Mouse (Mus musculus): ENCODE results near the gene Clec12b. TPM values are rescaled to one million over a fixed set of nuclear protein-coding genes. Genes with fewer than 3 reads are reported as not detected.

The Clec12b gene
- polyA plus RNA-seq (2015; fragmentation: Nextera tagmentation; extraction: Ambion mirVana), result not detected in 2 replicates

DNA sequence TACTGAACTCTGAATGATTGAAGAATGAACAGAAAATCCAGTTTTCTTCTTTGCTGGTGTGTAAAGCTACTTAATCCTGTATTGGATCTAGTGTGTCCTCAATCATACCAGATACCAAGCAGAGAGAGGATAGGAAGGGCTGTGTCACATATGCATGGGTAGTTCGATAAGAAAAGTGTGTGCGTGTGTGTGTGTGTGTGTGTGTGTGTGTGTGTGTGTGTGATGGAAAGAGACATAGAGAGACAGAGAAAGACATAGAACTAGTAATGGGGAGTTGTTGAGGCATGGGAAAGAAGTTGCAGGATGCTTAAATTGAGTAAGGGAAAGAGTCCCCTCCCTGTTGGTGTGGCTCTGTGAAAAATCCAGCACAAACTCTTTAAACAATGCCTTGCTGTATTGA is at the start of gene Clec12b:
Gene Clec12b, minus strand, starts transcription at position 101 of the 400 bp plus-strand sequence.
- H3K27ac ChIP-seq, result no peak within 1 kb of the TSS
- H3K4me1 ChIP-seq, result no peaks in the 10 kb centered on the region
- 85% methylated on average over 2 of the region's 2 CpGs for whole genome bisulfite sequencing
- H3K4me3 ChIP-seq (replicated peaks), result no peak within 1 kb of the TSS
- H3K9ac ChIP-seq, result no peak within 1 kb of the TSS
- H3K36me3 ChIP-seq, result no peaks in the 10 kb centered on the region
- H3K27me3 ChIP-seq, result no peaks in the 10 kb centered on the region
- H3K4me2 ChIP-seq, result no peak within 1 kb of the TSS
- no peaks in the 10 kb centered on the region for H3K9me3 ChIP-seq (replicated peaks)
- no peak for ATAC-seq (replicated peaks; ENCODE audit: low FRiP score)

DNA sequence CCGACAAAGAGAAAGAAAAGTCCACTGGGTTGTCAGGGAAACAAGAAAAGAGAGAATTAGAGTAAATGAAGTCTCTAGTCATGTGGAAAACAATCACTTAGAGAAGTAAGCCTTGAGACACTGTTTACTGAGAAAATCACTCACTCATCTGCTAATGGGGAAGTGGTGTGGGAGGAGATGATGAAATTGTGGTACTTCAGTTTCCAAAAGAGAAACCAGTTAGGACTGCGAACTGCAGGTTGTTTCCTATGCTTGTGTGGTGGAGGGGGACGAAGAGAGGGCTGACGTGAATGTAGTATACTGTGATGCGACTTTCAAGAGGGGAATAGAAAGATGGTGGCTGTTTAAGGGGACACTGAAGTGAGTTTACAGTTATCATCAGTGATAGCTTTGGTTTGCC is 48.6 kb upstream of the Clec12b start:
- H3K4me2 ChIP-seq, result no peak overlapping the region
- H3K27me3 ChIP-seq, result no peaks in the 10 kb centered on the region
- ATAC-seq (replicated peaks; ENCODE audit: low FRiP score), result no peak
- 81% methylated on average over 5 of the region's 5 CpGs for WGBS
- H3K4me1 ChIP-seq, result no peaks in the 10 kb centered on the region
- H3K9ac ChIP-seq, result no peak overlapping the region
- H3K9me3 ChIP-seq (replicated peaks), result no peaks in the 10 kb centered on the region
- no peak overlapping the region for H3K27ac ChIP-seq
- H3K36me3 ChIP-seq, result no peaks in the 10 kb centered on the region
- H3K4me3 ChIP-seq (replicated peaks), result no peak overlapping the region

DNA sequence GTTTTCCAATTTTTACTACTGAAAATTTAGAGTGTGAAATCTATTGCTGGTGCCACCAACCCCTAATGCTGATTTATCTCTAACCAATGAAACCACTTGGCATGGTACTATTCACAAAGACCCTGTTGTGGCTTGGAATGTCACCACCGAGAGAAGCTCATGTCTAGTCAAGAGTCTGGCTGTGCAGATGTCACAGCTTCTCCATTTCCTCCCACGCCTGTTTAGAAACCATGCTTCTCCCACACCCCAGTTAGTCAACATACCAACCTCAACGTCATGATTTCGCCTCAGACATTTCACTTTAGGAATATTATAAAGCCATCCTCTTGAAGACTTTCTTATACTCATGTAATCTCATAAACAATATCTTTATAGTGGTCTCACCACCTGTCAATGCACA is 41.6 kb upstream of the Clec12b start:
- no peaks in the 10 kb centered on the region for H3K27me3 ChIP-seq
- no peak overlapping the region for H3K4me3 ChIP-seq (replicated peaks)
- no peaks in the 10 kb centered on the region for H3K9me3 ChIP-seq (replicated peaks)
- peaks cover 13% of the 10 kb centered on the region for H3K4me1 ChIP-seq
- H3K27ac ChIP-seq, result no peak overlapping the region
- ATAC-seq (replicated peaks; ENCODE audit: low FRiP score), result no peak
- 75% methylated on average over 4 of the region's 4 CpGs for WGBS
- no peaks in the 10 kb centered on the region for H3K36me3 ChIP-seq
- no peak overlapping the region for H3K9ac ChIP-seq
- H3K4me2 ChIP-seq, result no peak overlapping the region

DNA sequence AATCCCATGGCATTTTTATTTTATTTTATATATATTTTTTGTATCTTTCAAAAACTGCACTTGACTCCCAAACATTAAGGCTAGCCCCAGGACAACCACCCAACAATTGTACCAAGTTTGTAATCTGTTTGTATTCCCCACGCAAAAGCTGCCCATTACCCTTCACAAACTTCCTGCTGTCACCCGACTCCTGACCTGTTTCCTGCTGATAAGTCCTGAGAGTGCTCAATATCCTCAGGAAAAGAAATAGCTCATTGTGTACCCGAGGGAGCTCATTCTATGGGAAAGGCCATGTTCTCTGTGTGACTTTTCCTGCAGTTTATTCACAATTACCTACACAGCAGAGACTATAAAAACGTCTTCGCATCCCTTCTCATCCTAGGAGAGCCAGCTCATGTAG is 40.1 kb upstream of the Clec12b start:
- H3K9ac ChIP-seq, result no peak overlapping the region
- WGBS, result 33% methylated on average over 5 of the region's 5 CpGs
- H3K9me3 ChIP-seq (replicated peaks), result no peaks in the 10 kb centered on the region
- H3K36me3 ChIP-seq, result no peaks in the 10 kb centered on the region
- H3K4me1 ChIP-seq, result peaks cover 13% of the 10 kb centered on the region
- H3K27me3 ChIP-seq, result no peaks in the 10 kb centered on the region
- no peak overlapping the region for H3K27ac ChIP-seq
- H3K4me3 ChIP-seq (replicated peaks), result no peak overlapping the region
- peak; percentile 21 for ATAC-seq (replicated peaks; ENCODE audit: low FRiP score)
- no peak overlapping the region for H3K4me2 ChIP-seq

DNA sequence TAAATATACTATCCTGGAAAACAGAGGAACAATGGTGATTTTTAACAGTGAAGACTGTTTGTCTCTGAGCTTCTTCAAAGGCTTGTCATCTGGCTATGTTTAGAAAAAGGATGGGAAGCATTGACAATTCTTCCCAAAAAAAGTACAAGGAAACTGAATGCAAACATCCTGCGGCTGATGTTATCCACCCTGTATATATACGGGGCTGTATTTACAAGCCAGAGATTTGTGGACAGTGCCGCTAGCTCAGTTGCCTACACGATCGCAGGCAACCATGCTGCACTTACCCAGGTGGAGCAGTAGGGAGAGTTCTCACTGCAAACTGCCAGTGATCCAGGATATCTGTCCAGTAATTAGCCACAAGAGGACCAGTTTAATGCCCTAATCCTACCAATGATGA is 39.5 kb upstream of the Clec12b start:
- no peaks in the 10 kb centered on the region for H3K36me3 ChIP-seq
- H3K4me3 ChIP-seq (replicated peaks), result no peak overlapping the region
- 66% methylated on average over 5 of the region's 5 CpGs for WGBS
- peak overlapping the region; percentile 84 for H3K27ac ChIP-seq
- no peaks in the 10 kb centered on the region for H3K9me3 ChIP-seq (replicated peaks)
- ATAC-seq (replicated peaks; ENCODE audit: low FRiP score), result no peak
- H3K4me1 ChIP-seq, result peaks cover 13% of the 10 kb centered on the region
- H3K27me3 ChIP-seq, result no peaks in the 10 kb centered on the region
- H3K9ac ChIP-seq, result no peak overlapping the region
- no peak overlapping the region for H3K4me2 ChIP-seq

DNA sequence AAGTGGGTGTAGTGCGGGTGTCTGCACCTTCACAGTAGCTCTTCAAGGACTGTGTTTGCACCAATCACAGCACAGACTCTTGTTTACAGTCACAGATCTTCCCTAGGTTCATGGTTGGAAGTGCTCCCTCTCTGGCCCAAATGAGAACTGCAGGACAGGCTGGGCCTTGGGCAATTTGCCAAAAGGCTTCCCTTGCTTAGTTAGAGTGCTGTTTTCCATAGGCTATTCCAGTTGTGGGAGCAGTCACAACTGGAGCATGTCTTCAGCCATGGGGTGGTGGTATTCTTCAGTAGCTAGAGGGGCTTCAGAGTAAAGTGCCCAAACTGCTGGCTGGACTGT is 38.0 kb upstream of the Clec12b start:
- ATAC-seq (replicated peaks; ENCODE audit: low FRiP score), result peak; percentile 78
- Histone ChIP-seq H3K27ac (peak overlapping the region; percentile 64; the same call in 1 of the 2 replicates), H3K9ac (no peak overlapping the region), H3K36me3 (no peaks in the 10 kb centered on the region), H3K4me2 (no peak overlapping the region), H3K4me3 (replicated peaks) (no peak overlapping the region), H3K27me3 (no peaks in the 10 kb centered on the region), H3K9me3 (replicated peaks) (no peaks in the 10 kb centered on the region), H3K4me1 (peaks cover 13% of the 10 kb centered on the region)
- 19% methylated on average over 1 of the region's 1 CpGs for WGBS

DNA sequence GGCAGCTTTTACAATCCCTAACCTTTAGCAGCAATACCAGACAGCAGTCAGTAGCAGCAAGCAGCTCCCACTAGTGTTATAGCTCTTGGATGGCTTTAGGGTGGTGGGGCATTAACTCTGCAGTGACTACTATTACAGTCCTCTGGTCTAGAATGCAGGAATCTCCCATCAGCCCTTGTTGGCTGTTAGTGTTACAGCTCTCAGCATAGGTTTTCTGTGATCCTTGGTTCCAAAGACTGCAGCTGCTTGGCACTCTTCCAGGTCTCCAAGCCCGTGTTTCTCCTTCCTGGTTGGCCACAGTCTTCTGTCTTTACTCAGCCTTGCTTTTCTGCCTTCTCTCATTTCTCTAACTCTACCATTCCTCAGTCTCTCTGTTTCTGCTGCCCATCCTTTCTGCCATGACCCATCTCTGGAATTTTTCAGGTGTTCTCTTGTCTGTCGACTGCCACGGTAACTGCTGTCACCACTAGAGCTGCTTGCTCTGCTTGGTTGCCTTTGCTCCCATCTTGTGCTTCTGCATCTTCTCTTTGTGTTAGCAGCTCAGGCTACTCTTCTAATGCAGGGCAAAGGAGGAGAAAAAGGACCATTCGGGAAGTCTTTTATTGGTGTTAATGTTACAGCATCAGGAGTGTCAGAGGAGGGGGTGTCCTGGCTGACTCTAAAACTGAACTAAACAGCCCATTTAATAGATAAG is 37.5 kb upstream of the Clec12b start:
- no peak overlapping the region for H3K9ac ChIP-seq
- 52% methylated on average over 4 of the region's 4 CpGs for WGBS
- ATAC-seq (replicated peaks; ENCODE audit: low FRiP score), result peak; percentile 79

DNA sequence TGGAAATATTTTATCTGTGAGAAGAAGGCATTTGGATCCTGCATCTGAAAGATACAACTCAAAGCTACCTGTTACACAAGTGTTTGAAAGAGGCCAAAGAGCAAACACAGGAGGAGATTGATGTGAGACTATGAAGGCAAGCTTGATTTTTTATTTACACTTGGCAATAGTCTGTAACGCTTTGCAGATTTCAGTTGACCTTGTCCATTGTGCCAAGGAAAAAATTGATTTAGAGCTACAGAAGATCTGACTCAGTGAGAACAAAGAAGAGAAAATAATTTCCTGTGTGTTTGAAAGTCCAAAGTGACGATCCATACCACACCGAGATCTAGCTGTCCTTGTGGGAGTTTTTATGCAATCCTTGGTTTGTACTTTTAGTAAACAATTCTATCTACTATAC is 36.6 kb upstream of the Clec12b start:
- Histone ChIP-seq H3K9ac (no peak overlapping the region), H3K27me3 (no peaks in the 10 kb centered on the region), H3K9me3 (replicated peaks) (no peaks in the 10 kb centered on the region), H3K36me3 (no peaks in the 10 kb centered on the region), H3K4me1 (peaks cover 13% of the 10 kb centered on the region), H3K27ac (no peak overlapping the region), H3K4me3 (replicated peaks) (no peak overlapping the region), H3K4me2 (no peak overlapping the region)
- ATAC-seq (replicated peaks; ENCODE audit: low FRiP score), result no peak
- WGBS, result 73% methylated on average over 3 of the region's 3 CpGs

More for the DNA sequence above, 37.5 kb upstream of the Clec12b start:
- H3K27ac ChIP-seq, result peak overlapping the region; percentile 45
- H3K9me3 ChIP-seq (replicated peaks), result no peaks in the 10 kb centered on the region
- H3K4me3 ChIP-seq (replicated peaks), result no peak overlapping the region
- H3K36me3 ChIP-seq, result no peaks in the 10 kb centered on the region
- H3K4me1 ChIP-seq, result peaks cover 13% of the 10 kb centered on the region
- H3K27me3 ChIP-seq, result no peaks in the 10 kb centered on the region
- no peak overlapping the region for H3K4me2 ChIP-seq

DNA sequence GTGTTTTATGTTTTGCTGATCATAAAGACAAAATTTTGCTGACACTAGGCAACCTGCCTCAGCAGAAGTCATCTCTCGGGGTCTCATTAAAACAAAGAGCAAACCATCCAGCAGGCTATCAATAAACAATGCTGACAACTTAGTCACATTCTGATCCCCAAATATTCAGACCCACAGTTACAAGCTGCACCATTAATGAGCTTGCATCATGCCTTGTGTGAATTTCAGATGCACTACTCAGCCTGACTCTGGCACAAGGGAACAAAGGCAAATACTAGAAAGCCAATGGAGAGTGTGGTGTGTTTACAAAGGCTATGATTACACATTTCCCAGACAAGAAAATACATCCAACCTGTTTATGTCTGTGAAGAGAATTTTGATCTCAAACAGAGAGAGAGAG is 28.5 kb upstream of the Clec12b start:
- Histone ChIP-seq H3K4me2 (no peak overlapping the region), H3K27me3 (no peaks in the 10 kb centered on the region), H3K9me3 (replicated peaks) (no peaks in the 10 kb centered on the region), H3K9ac (no peak overlapping the region), H3K4me3 (replicated peaks) (no peak overlapping the region), H3K4me1 (no peaks in the 10 kb centered on the region), H3K27ac (no peak overlapping the region), H3K36me3 (no peaks in the 10 kb centered on the region)
- WGBS, result 91% methylated on average over 1 of the region's 1 CpGs
- no peak for ATAC-seq (replicated peaks; ENCODE audit: low FRiP score)

DNA sequence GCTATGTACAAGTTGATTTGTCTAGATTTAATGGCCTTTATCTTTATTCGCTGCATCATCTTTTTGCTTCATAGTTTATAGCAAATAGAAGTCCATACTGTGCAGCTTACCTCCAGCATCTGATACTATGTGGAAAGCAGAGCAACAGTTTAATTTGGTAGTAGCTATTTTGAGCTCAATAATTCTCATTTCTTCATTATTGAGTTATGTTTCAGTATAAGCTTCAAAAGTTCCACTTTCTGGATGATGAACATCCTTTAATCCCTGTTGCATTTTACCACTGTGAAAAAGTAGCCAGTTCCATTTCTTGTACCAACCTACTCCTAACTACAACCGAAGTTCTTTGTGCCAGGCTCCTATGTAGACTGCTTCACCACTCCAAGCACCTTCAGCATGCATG is 22.9 kb upstream of the Clec12b start, which contains the start of gene Clec9a:
Gene Clec9a, plus strand, starts transcription at position 301 of the 400 bp plus-strand sequence.
- Histone ChIP-seq H3K27ac (no peak within 1 kb of the TSS), H3K9ac (no peak within 1 kb of the TSS), H3K4me2 (no peak within 1 kb of the TSS), H3K4me3 (replicated peaks) (no peak within 1 kb of the TSS), H3K27me3 (no peaks in the 10 kb centered on the region), H3K4me1 (no peaks in the 10 kb centered on the region), H3K36me3 (no peaks in the 10 kb centered on the region), H3K9me3 (replicated peaks) (no peaks in the 10 kb centered on the region)
- 84% methylated on average over 2 of the region's 2 CpGs for WGBS
- no peak for ATAC-seq (replicated peaks; ENCODE audit: low FRiP score)

DNA sequence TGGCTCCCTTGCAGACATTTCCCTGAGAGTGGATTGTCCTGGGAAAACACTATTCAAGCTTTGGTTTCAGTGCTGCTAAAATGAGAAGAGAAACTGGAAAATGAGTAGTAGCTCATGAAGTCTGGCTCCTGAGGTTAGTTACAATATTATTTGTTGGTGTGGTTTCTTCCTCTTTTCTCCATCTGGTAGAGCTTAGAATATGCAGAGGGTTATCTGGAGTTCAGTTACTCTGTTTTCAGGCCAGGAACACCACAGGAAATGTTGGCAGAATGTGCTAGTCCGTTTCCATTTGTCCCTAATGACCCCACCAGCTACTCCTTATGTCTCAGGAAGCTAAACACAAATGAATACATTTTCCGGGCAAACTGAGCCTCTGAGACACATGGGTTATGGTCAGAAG is 21.6 kb upstream of the Clec12b start:
- 37% methylated on average over 2 of the region's 2 CpGs for WGBS
- Histone ChIP-seq H3K4me3 (replicated peaks) (no peak overlapping the region), H3K27ac (peak overlapping the region; percentile 59)

DNA sequence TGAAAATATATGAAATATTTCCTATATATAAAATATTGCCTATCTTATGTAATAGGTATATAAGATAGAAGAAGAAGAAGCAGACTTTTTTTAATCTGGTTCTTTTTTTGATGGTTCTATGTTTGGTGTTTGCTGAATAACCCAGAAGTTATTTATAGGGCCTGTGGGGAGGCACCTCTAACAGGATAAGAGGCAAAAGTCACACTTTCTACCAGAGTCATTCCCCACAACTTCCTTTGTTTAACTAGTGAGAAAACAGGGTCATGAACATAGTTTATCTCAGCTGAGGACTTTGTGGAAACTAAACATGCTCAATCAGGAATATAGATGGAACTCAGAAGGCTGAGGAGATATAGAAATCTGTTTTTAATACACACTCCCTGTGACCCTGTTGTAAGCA is 20.3 kb upstream of the Clec12b start:
- H3K27ac ChIP-seq, result no peak overlapping the region

More for the DNA sequence above, 21.6 kb upstream of the Clec12b start:
- Histone ChIP-seq H3K4me1 (no peaks in the 10 kb centered on the region), H3K27me3 (no peaks in the 10 kb centered on the region), H3K4me2 (no peak overlapping the region), H3K36me3 (no peaks in the 10 kb centered on the region), H3K9me3 (replicated peaks) (no peaks in the 10 kb centered on the region), H3K9ac (no peak overlapping the region)
- ATAC-seq (replicated peaks; ENCODE audit: low FRiP score), result no peak

DNA sequence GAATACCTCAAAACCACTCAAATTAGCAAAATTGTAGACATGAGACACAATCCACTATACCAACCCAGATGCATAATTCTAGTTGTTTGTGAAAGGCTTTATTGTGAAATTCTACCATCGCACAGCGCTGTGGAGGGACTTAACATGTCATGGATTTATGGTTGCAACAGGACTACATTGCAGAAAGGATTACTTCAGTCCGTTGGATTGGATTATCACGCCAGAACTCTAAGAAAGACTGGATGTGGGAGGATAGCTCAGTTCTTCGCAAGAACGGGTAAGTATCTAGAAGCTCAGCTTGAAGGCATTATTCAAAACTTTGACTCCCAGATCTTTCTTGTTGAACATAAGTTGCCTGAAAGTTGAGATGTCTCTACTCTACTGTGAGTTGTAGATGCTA is 17.7 kb upstream of the Clec12b start:
- Histone ChIP-seq H3K36me3 (no peaks in the 10 kb centered on the region), H3K9me3 (replicated peaks) (no peaks in the 10 kb centered on the region), H3K27me3 (no peaks in the 10 kb centered on the region), H3K4me3 (replicated peaks) (no peak overlapping the region), H3K4me2 (no peak overlapping the region), H3K9ac (no peak overlapping the region), H3K27ac (no peak overlapping the region), H3K4me1 (peaks cover 7% of the 10 kb centered on the region; the same call in 1 of the 2 replicates)
- ATAC-seq (replicated peaks; ENCODE audit: low FRiP score), result no peak
- WGBS, result 56% methylated on average over 6 of the region's 6 CpGs

More for the DNA sequence above, 20.3 kb upstream of the Clec12b start:
- Histone ChIP-seq H3K4me3 (replicated peaks) (no peak overlapping the region), H3K4me2 (no peak overlapping the region), H3K9me3 (replicated peaks) (no peaks in the 10 kb centered on the region), H3K36me3 (no peaks in the 10 kb centered on the region), H3K27me3 (no peaks in the 10 kb centered on the region), H3K4me1 (no peaks in the 10 kb centered on the region), H3K9ac (no peak overlapping the region)
- ATAC-seq (replicated peaks; ENCODE audit: low FRiP score), result no peak

Data from kidney, embryonic 15.5 days (tissue).